In the genomic region with DNA sequence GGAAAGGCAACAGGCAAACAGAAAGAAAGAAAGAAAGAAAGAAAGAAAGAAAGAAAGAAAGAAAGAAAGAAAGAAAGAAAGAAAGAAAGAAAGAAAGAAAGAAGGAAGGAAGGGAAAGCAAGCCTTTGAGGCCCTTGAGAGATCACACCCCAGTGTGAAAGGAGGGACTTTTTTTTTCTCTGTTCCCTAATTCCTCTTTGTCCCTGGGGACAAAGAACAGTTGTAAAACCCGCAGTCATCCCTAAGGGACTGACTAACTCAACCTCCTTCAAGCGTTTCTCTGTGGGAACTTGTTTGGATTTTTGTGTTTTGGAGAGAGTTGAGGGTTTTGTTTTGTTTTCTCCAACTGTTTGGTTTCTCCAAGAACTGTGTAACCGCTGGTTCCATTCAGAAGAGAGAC, we compare ENCODE assay signal across 23 mouse cellular contexts. TPM values are rescaled to one million over a fixed set of nuclear protein-coding genes. Genes with fewer than 3 reads are reported as not detected.
"Had no signal": no experiment of that assay in that cellular context is flagged by ENCODE, and none has a peak within 500 bp of the region (broad histone marks: within the 10 kb centered on the region; RNA-seq: fewer than 3 reads in every experiment).

No protein-coding gene starts in this region.

- H3K27me3 ChIP-seq: midbrain, embryonic 15.5 days had no signal

- H3K4me1 ChIP-seq: limb, embryonic 12.5 days; midbrain, embryonic 12.5 days; neural tube, embryonic 13.5 days had no signal

- DNase-seq: kidney, postnatal 10 days; left cerebral cortex, postnatal 4 days; lung, adult 18-20 months; lung, postnatal 14 days; lung, postnatal 4 days; retina, postnatal 1 day; right cerebral cortex, postnatal 25 days; thymus, adult 2 months; thymus, postnatal 14 days; thymus, postnatal 4 days had no signal

- H3K27ac ChIP-seq: limb, embryonic 12.5 days; limb, embryonic 15.5 days; liver, embryonic 14.5 days; lung, embryonic 15.5 days; midbrain, embryonic 12.5 days; midbrain, embryonic 15.5 days; neural tube, embryonic 13.5 days; stomach, postnatal 0 days had no signal

- ATAC-seq: midbrain, embryonic 15.5 days had no signal

- H3K9ac ChIP-seq: limb, embryonic 12.5 days; limb, embryonic 15.5 days; liver, embryonic 14.5 days; lung, embryonic 15.5 days; midbrain, embryonic 12.5 days; midbrain, embryonic 15.5 days; neural tube, embryonic 13.5 days had no signal

- H3K4me3 ChIP-seq: limb, embryonic 12.5 days; limb, embryonic 15.5 days; lung, embryonic 15.5 days; midbrain, embryonic 12.5 days; midbrain, embryonic 15.5 days; neural tube, embryonic 13.5 days had no signal

- H3K36me3 ChIP-seq: limb, embryonic 12.5 days; limb, embryonic 15.5 days; lung, embryonic 15.5 days; midbrain, embryonic 12.5 days; midbrain, embryonic 15.5 days; neural tube, embryonic 13.5 days had no signal

- H3K4me2 ChIP-seq: limb, embryonic 12.5 days; limb, embryonic 15.5 days; liver, embryonic 11.5 days; lung, embryonic 15.5 days; midbrain, embryonic 12.5 days; midbrain, embryonic 15.5 days; neural tube, embryonic 13.5 days had no signal

- H3K9me3 ChIP-seq: limb, embryonic 15.5 days; lung, embryonic 15.5 days; midbrain, embryonic 12.5 days; midbrain, embryonic 15.5 days; neural tube, embryonic 13.5 days had no signal

RNA-seq across cellular contexts. Expression of a gene that starts 18.8 kb away (rescaled TPM):
- total RNA-seq: left cerebral cortex, adult 8-10 months; megakaryocyte-erythroid progenitor cell, adult 5-6 weeks had no signal
- polyA plus RNA-seq: kidney, embryonic 14.5 days; limb, embryonic 12.5 days; limb, embryonic 15.5 days; midbrain, embryonic 12.5 days; neural tube, embryonic 13.5 days; stomach, embryonic 14.5 days; stomach, postnatal 0 days had no signal

RNA-seq across cellular contexts. Expression of a gene that starts 20.7 kb away (rescaled TPM):
- total RNA-seq: megakaryocyte-erythroid progenitor cell, adult 5-6 weeks had no signal
- polyA plus RNA-seq: limb, embryonic 12.5 days; liver, embryonic 11.5 days had no signal
